Mouse (Mus musculus) right cerebral cortex, postnatal 36 days (tissue): ENCODE results near the gene Vil1.

ENCODE experiments used
- DNase-seq, 2 experiments: peaks; one replicate each; pipeline ENCODE4 v3.0.0; 2022; ENCODE audit warnings: low spot score in 2 of 2, mixed read lengths in 1 of 2

Gene Vil1

GRCm38 (mm10) chr1:74408589-74409504 is at the start of gene Vil1:
Gene Vil1, plus strand, starts transcription at chr1:74409376.
- DNase-seq: no peak

- DNase-seq: no peak
Observed at GRCm38 (mm10) chr1:74359952-74360517, 49.1 kb upstream of the Vil1 start.

GRCm38 (mm10) chr1:74361812-74362211 is 47.4 kb upstream of the Vil1 start, which contains the start of gene Catip:
Gene Catip, plus strand, starts transcription at chr1:74362108.
- DNase-seq: peak; percentile 56 to 73

- DNase-seq: no peak
Observed at GRCm38 (mm10) chr1:74362325-74363229, 46.6 kb upstream of the Vil1 start.

GRCm38 (mm10) chr1:74363437-74363836 is 45.7 kb upstream of the Vil1 start:
- DNase-seq: no peak

GRCm38 (mm10) chr1:74364270-74364669 is 44.9 kb upstream of the Vil1 start:
- DNase-seq: no peak

- DNase-seq: no peak
Observed at GRCm38 (mm10) chr1:74367886-74368645, 41.1 kb upstream of the Vil1 start.

GRCm38 (mm10) chr1:74370040-74370439 is 39.1 kb upstream of the Vil1 start:
- no peak for DNase-seq

GRCm38 (mm10) chr1:74373372-74373771 is 35.8 kb upstream of the Vil1 start:
- no peak for DNase-seq

- DNase-seq: no peak
Observed at GRCm38 (mm10) chr1:74374980-74375379, 34.2 kb upstream of the Vil1 start, which contains the start of gene Slc11a1. Gene Slc11a1, plus strand, starts transcription at chr1:74375195.

- no peak for DNase-seq
Observed at GRCm38 (mm10) chr1:74375561-74375960, 33.6 kb upstream of the Vil1 start.

GRCm38 (mm10) chr1:74376396-74376795 is 32.8 kb upstream of the Vil1 start:
- no peak for DNase-seq

- DNase-seq: no peak
Observed at GRCm38 (mm10) chr1:74379058-74379504, 30.1 kb upstream of the Vil1 start.

- DNase-seq: no peak
Observed at GRCm38 (mm10) chr1:74380484-74380883, 28.7 kb upstream of the Vil1 start.

- no peak for DNase-seq
Observed at GRCm38 (mm10) chr1:74381588-74382021, 27.6 kb upstream of the Vil1 start.

- DNase-seq: no peak
Observed at GRCm38 (mm10) chr1:74383385-74383784, 25.8 kb upstream of the Vil1 start.

GRCm38 (mm10) chr1:74384525-74384924 is 24.7 kb upstream of the Vil1 start:
- DNase-seq: no peak

- DNase-seq: no peak
Observed at GRCm38 (mm10) chr1:74385064-74385463, 24.1 kb upstream of the Vil1 start.

- DNase-seq: no peak
Observed at GRCm38 (mm10) chr1:74385531-74385930, 23.6 kb upstream of the Vil1 start.

GRCm38 (mm10) chr1:74386363-74386713 is 22.8 kb upstream of the Vil1 start:
- DNase-seq: no peak
